Mouse (Mus musculus): ENCODE data around the gene Aplp1.
A peak's percentile ranks its signal among the peaks of the same experiment; 100 is the strongest.

DNA sequence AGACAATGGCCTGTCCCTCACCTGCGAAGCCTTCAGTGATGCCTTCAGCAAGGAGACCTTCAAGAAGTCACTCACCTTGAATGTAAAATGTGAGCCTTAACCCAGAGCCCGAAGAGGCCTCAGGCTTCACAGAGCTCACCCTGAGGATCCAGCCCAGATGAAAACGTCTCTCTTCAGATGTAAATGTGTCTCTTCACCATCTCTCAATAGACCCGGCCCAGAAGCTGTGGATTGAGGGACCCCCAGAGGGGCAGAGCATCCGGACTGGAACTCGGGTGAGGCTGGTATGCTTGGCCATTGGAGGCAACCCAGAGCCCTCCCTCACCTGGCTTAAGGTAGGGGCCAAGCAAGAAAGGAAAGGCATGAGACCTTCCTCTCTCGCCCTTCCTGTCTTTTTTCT is 18.2 kb upstream of the Aplp1 start:
- no peak for TF ChIP-seq CTCF (IDR thresholded peaks at IDR 0.05; ENCODE audit: low read depth, low read length)
- peak; percentile 100 for TF ChIP-seq EP300 (IDR thresholded peaks at IDR 0.05; ENCODE audit: insufficient read depth, low read depth, low read length)
- TF ChIP-seq POLR2A (IDR thresholded peaks at IDR 0.05; ENCODE audit: insufficient read depth, low read length): no peak
